Mouse (Mus musculus) forebrain, embryonic 14.5 days (tissue): ENCODE measurements around the gene Elovl4. TPM values are rescaled to one million over a fixed set of nuclear protein-coding genes. Genes with fewer than 3 reads are reported as not detected.
A peak's percentile ranks its signal among the peaks of the same experiment; 100 is the strongest.

Experiments used
- ATAC-seq: fragments of 200-750 bp; cut with Nextera tagmentation; 2 replicates; pipeline ENCODE4 v1.8.0; 2017; ENCODE audit warnings: mild to moderate bottlenecking, moderate library complexity
- DNase-seq: peaks from one replicate; pipeline ENCODE4 v3.0.0-alpha.2; 2015; ENCODE audit warnings: low spot score
- H3K27ac ChIP-seq: fragments of 300-500 bp; sonication (generic); 2 replicates; pipeline ENCODE4 v1.5.1; 2014; ENCODE audit warnings: low read depth, mild to moderate bottlenecking, control low read depth, low read length, moderate library complexity
- H3K27me3 ChIP-seq: fragments of 300-500 bp; sonication (generic); replicated peaks from 2 replicates; pipeline ENCODE4 v1.6.1; 2014; ENCODE audit warnings: low read length, control low read depth, mixed read lengths; ENCODE audit not compliant: control insufficient read depth, insufficient read depth
- H3K36me3 ChIP-seq: fragments of 300-500 bp; sonication (generic); 2 replicates; pipeline ENCODE4 v1.6.1; 2014; ENCODE audit warnings: low read length, control low read depth; ENCODE audit not compliant: control insufficient read depth, insufficient read depth
- H3K4me1 ChIP-seq: fragments of 300-500 bp; sonication (generic); 2 replicates; pipeline ENCODE4 v1.6.1; 2014; ENCODE audit warnings: antibody characterized with exemption, low read length, control low read depth; ENCODE audit not compliant: control insufficient read depth, insufficient read depth
- H3K4me2 ChIP-seq: fragments of 300-500 bp; sonication (generic); 2 replicates; pipeline ENCODE4 v1.6.1; 2014; ENCODE audit warnings: mild to moderate bottlenecking, control low read depth, low read length
- H3K4me3 ChIP-seq: fragments of 300-500 bp; sonication (generic); 2 replicates; pipeline ENCODE4 v1.5.1; 2014; ENCODE audit warnings: low read depth, low read length, control low read depth
- H3K9ac ChIP-seq: fragments of 300-500 bp; sonication (generic); 2 replicates; pipeline ENCODE4 v1.6.1; 2014; ENCODE audit warnings: mild to moderate bottlenecking, low read length, control low read depth, moderate library complexity
- H3K9me3 ChIP-seq: fragments of 300-500 bp; sonication (generic); replicated peaks from 2 replicates; pipeline ENCODE4 v1.6.1; 2016; ENCODE audit warnings: low read length, control low read depth, mixed read lengths; ENCODE audit not compliant: control insufficient read depth
- WGBS: fragments of 180-500 bp; shearing (Covaris S2); extraction: QIAGEN DNeasy Blood & Tissue Kit; methylation state at CpG from one replicate; pipeline ENCODE4 v1.1.7; 2014; 5-methylcytosine and 5-hydroxymethylcytosine counted together
- polyA plus RNA-seq: library from polyadenylated mRNA; unstranded; fragments of >200 nt; fragmentation: Nextera tagmentation; extraction: Ambion mirVana; gene quantifications from 2 replicates; pipeline ENCODE4 v1.2.1, GENCODE M21; 2014

The Elovl4 gene
- polyA plus RNA-seq, 1 experiment from 2014 or later, result 62.3 TPM

GRCm38 (mm10) chr9:83819188-83819587 is 13.1 kb upstream of the Elovl4 start:
- Histone ChIP-seq H3K9ac (no peak overlapping the region), H3K4me2 (no peak overlapping the region), H3K36me3 (no peaks in the 10 kb centered on the region), H3K9me3 (no peaks in the 10 kb centered on the region), H3K4me1 (no peaks in the 10 kb centered on the region), H3K4me3 (no peak overlapping the region), H3K27ac (no peak overlapping the region), H3K27me3 (no peaks in the 10 kb centered on the region)
- ATAC-seq (no peak), DNase-seq (no peak)
- WGBS, result 69% methylated on average over 7 of the region's 7 CpGs

DNA sequence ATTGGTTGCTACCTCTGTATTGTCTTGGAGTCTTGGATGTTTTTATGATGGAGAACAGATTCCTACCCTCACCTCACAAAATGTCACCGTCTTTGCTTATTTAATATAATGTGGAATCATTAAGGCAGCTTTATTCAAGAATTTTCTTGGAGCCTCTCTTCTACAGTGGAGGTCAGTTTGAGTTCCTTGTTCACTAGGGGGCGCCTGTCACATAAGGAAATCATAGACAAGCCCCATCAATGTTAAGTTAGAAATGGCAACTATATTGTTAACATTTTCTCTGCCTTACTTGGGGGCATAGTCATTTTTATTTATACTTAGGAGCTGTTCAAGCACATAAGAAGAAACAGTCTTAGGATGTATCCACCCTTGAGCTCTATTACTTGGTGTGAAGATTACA is 1.5 kb upstream of the Elovl4 start:
- WGBS, result 7% methylated on average over 2 of the region's 2 CpGs
- H3K4me1 ChIP-seq, result peaks cover 15% of the 10 kb centered on the region

DNA sequence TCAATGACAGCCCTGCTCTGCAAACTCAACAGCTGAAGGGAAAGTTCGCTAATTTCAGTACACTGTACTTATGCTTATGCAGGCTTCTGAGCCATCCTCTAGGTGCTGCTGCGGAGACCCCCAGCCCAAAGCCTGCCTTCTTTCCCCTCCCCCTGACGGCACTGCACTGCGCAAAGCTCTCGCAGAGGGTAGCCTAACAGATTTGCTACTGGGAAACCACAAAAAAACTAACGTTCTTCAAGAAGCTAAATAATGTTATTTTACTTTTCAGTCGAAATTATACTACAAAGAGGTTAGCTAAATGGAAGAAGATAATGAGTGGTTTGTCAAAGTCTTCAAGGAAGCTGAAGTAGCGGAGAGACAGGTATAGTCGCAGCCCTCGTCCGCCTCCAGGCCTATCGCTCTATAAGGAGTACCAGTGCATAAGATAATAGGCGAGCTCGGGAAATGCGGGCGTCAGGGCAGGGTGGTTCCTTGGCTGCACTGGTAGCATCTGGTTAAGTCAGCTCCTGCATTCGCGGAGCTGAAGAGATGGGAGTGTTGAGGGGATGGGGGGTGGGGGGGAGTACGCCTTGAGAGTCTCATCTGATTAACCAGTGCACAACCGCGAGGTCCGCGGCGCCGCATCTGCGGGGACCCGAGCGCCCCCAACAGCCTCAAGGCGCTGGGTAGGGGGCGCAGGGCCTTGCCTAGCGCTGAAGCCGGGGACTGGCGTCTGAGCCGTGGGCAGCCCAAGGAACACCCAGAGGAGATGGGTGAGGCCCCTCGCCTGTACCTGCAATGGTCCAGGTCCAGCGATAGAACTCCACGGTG is 707 bp downstream of the Elovl4 start:
- WGBS, result under 1% methylated on average over 37 of the region's 37 CpGs
- Histone ChIP-seq H3K27ac (peak overlapping the region; percentile 93), H3K4me3 (peak overlapping the region; percentile 83), H3K36me3 (no peaks in the 10 kb centered on the region), H3K27me3 (no peaks in the 10 kb centered on the region), H3K9me3 (no peaks in the 10 kb centered on the region), H3K4me2 (peak overlapping the region; percentile 74), H3K9ac (peak overlapping the region; percentile 85), H3K4me1 (peaks cover 15% of the 10 kb centered on the region)
- ATAC-seq (peak; percentile 84), DNase-seq (peak; percentile 87)

More for the DNA sequence above, 1.5 kb upstream of the Elovl4 start:
- no peak overlapping the region for H3K4me2 ChIP-seq
- no peak overlapping the region for H3K9ac ChIP-seq
- H3K27ac ChIP-seq, result no peak overlapping the region
- DNase-seq (peak; percentile 76), ATAC-seq (no peak)
- no peaks in the 10 kb centered on the region for H3K27me3 ChIP-seq
- no peaks in the 10 kb centered on the region for H3K36me3 ChIP-seq
- H3K4me3 ChIP-seq, result no peak overlapping the region
- H3K9me3 ChIP-seq, result no peaks in the 10 kb centered on the region

- no peaks in the 10 kb centered on the region for H3K27me3 ChIP-seq
- 62% methylated on average over 13 of the region's 13 CpGs for WGBS
- peaks cover 15% of the 10 kb centered on the region for H3K4me1 ChIP-seq
- H3K4me3 ChIP-seq, result peak overlapping the region; percentile 83
- H3K36me3 ChIP-seq, result no peaks in the 10 kb centered on the region
- H3K9me3 ChIP-seq, result no peaks in the 10 kb centered on the region
- peak overlapping the region; percentile 85 for H3K9ac ChIP-seq
- DNase-seq (no peak), ATAC-seq (no peak)
- no peak overlapping the region for H3K27ac ChIP-seq
- H3K4me2 ChIP-seq, result peak overlapping the region; percentile 74
Measured at GRCm38 (mm10) chr9:83804341-83804740, 1.7 kb downstream of the Elovl4 start.

GRCm38 (mm10) chr9:83797898-83798297 is 8.2 kb downstream of the Elovl4 start:
- H3K4me3 ChIP-seq, result no peak overlapping the region
- no peak overlapping the region for H3K9ac ChIP-seq
- WGBS, result 83% methylated on average over 8 of the region's 8 CpGs
- H3K9me3 ChIP-seq, result no peaks in the 10 kb centered on the region
- ATAC-seq (no peak), DNase-seq (no peak)
- H3K4me1 ChIP-seq, result no peaks in the 10 kb centered on the region
- H3K27ac ChIP-seq, result no peak overlapping the region
- H3K36me3 ChIP-seq, result no peaks in the 10 kb centered on the region
- no peak overlapping the region for H3K4me2 ChIP-seq
- no peaks in the 10 kb centered on the region for H3K27me3 ChIP-seq

DNA sequence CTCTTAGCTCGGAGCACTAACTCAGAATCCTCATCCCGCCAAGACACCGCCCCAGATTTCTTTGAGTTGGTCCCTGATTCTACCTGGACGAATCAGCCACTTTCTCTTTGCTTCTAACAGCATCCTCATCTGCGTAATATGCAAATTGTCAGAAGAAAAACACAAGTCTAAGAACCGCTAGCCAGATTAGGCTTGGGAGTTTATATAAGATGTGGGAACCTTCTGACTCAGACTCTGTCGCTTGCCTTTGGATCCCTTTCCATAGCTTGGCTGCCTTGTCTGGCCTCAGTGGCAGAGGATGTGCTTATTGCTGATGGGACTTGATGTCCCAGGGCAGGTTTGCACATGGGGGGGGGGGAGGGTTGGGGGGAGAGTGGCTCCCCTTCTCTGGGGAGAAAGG is 9.2 kb downstream of the Elovl4 start:
- no peaks in the 10 kb centered on the region for H3K36me3 ChIP-seq
- no peak overlapping the region for H3K4me2 ChIP-seq
- no peaks in the 10 kb centered on the region for H3K4me1 ChIP-seq
- no peak for DNase-seq
- no peaks in the 10 kb centered on the region for H3K9me3 ChIP-seq
- H3K4me3 ChIP-seq, result no peak overlapping the region
- WGBS, result 87% methylated on average over 7 of the region's 7 CpGs
- no peak for ATAC-seq
- no peaks in the 10 kb centered on the region for H3K27me3 ChIP-seq
- H3K27ac ChIP-seq, result no peak overlapping the region
- no peak overlapping the region for H3K9ac ChIP-seq

DNA sequence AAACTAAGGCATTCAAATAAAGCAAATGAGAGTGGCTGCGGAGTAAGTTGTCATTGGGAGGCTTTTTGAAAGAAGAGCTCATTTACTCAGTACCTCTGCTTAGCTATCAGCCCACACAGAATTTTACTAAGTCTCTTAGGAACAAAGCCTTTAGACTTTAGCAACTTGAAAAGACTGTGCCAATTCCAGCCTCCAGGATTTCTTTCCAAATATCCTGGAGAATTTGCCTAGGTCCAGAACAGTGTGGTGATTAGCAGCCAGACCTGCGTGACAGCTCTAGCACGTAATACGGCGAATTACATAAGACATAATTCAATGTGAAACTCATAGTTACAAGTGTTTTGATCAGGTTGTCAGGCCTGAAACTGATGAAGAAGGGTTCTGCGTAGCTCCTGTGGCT is 16.8 kb downstream of the Elovl4 start:
- H3K9me3 ChIP-seq, result no peaks in the 10 kb centered on the region
- no peak for DNase-seq
- H3K4me3 ChIP-seq, result no peak overlapping the region
- H3K9ac ChIP-seq, result no peak overlapping the region
- H3K27me3 ChIP-seq, result no peaks in the 10 kb centered on the region
- no peak for ATAC-seq
- H3K36me3 ChIP-seq, result peaks cover 22% of the 10 kb centered on the region
- 92% methylated on average over 6 of the region's 6 CpGs for WGBS
- no peak overlapping the region for H3K4me2 ChIP-seq
- no peaks in the 10 kb centered on the region for H3K4me1 ChIP-seq
- H3K27ac ChIP-seq, result no peak overlapping the region

GRCm38 (mm10) chr9:83785501-83785900 is 20.6 kb downstream of the Elovl4 start:
- H3K9ac ChIP-seq, result no peak overlapping the region
- H3K4me3 ChIP-seq, result no peak overlapping the region
- H3K4me2 ChIP-seq, result no peak overlapping the region
- no peak for DNase-seq
- ATAC-seq, result no peak
- 77% methylated on average over 1 of the region's 1 CpGs for WGBS
- H3K4me1 ChIP-seq, result no peaks in the 10 kb centered on the region
- H3K9me3 ChIP-seq, result no peaks in the 10 kb centered on the region
- H3K27ac ChIP-seq, result no peak overlapping the region
- peaks cover 42% of the 10 kb centered on the region for H3K36me3 ChIP-seq
- H3K27me3 ChIP-seq, result no peaks in the 10 kb centered on the region

GRCm38 (mm10) chr9:83778317-83778960 is 27.6 kb downstream of the Elovl4 start:
- ATAC-seq (no peak), DNase-seq (no peak)
- Histone ChIP-seq H3K4me2 (no peak overlapping the region), H3K9ac (no peak overlapping the region), H3K27ac (no peak overlapping the region), H3K27me3 (no peaks in the 10 kb centered on the region), H3K36me3 (peaks cover 26% of the 10 kb centered on the region), H3K9me3 (no peaks in the 10 kb centered on the region), H3K4me1 (no peaks in the 10 kb centered on the region), H3K4me3 (no peak overlapping the region)
- WGBS, result 87% methylated on average over 9 of the region's 9 CpGs
